Mouse (Mus musculus): ENCODE results near the gene Tbc1d10c.

DNA sequence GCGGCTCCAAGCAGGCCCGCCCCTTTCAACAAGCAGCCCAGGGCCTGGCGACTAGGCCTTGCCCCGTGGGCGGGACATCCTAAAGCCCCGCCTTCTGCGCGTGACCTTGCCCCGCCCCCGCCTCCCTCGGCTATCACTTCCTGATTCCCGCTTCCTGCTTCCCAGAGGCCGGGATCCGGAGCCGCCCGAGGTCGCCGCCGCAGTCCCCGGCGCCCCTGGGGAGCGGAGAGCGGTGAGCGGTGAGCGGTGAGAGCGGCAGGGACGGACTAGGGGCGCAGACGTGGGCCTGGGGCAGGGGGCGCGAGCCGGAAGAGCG lies 42.6 kb downstream of the Tbc1d10c start, which contains the start of gene Coro1b:
- TF ChIP-seq POLR2A (IDR thresholded peaks at IDR 0.05; ENCODE audit: control insufficient read depth, low read depth, low read length) (peak; percentile 68), CTCF (IDR thresholded peaks at IDR 0.05; ENCODE audit: control insufficient read depth, insufficient read depth, insufficient replicate concordance, low read depth, low read length) (no peak)
